Mouse (Mus musculus) liver, postnatal 0 days (tissue): ENCODE results near the gene Tshz2. TPM values are rescaled to one million over a fixed set of nuclear protein-coding genes. Genes with fewer than 3 reads are reported as not detected.

Source experiments
- ATAC-seq: fragments of 200-750 bp; cut with Nextera tagmentation; 2 replicates; pipeline ENCODE4 v1.8.0; 2017; ENCODE audit warnings: mild to moderate bottlenecking, moderate library complexity
- DNase-seq: peaks from one replicate; pipeline ENCODE4 v3.0.0-alpha.2; 2016
- H3K27ac ChIP-seq: fragments of 300-500 bp; sonication (generic); 2 replicates; pipeline ENCODE4 v1.5.1; 2014; ENCODE audit warnings: antibody characterized with exemption, moderate library complexity, mild to moderate bottlenecking, low read depth
- H3K27me3 ChIP-seq: fragments of 300-500 bp; sonication (generic); 2 replicates; pipeline ENCODE4 v1.6.1; 2014; ENCODE audit warnings: low read length, control low read depth, mixed read lengths; ENCODE audit not compliant: insufficient read depth
- H3K36me3 ChIP-seq: fragments of 300-500 bp; sonication (generic); replicated peaks from 2 replicates; pipeline ENCODE4 v1.6.1; 2014; ENCODE audit warnings: mild to moderate bottlenecking, control low read depth, low read length, moderate library complexity, mixed read lengths; ENCODE audit not compliant: insufficient read depth
- H3K4me1 ChIP-seq: fragments of 300-500 bp; sonication (generic); 2 replicates; pipeline ENCODE4 v1.6.1; 2014; ENCODE audit warnings: antibody characterized with exemption, mild to moderate bottlenecking, control low read depth; ENCODE audit not compliant: insufficient read depth
- H3K4me2 ChIP-seq: fragments of 300-500 bp; sonication (generic); 2 replicates; pipeline ENCODE4 v1.6.1; 2014; ENCODE audit warnings: low read depth, mild to moderate bottlenecking, low read length, moderate library complexity, mixed read lengths
- H3K4me3 ChIP-seq: fragments of 300-500 bp; sonication (generic); 2 replicates; pipeline ENCODE4 v1.5.1; 2014; ENCODE audit warnings: low read depth, low read length
- H3K9ac ChIP-seq: fragments of 300-500 bp; sonication (generic); replicated peaks from 2 replicates; pipeline ENCODE4 v1.6.1; 2014; ENCODE audit warnings: mild to moderate bottlenecking, moderate library complexity
- H3K9me3 ChIP-seq: fragments of 300-500 bp; sonication (generic); 2 replicates; pipeline ENCODE4 v1.6.1; 2016; ENCODE audit warnings: mild to moderate bottlenecking, control low read depth, low read length, mixed read lengths
- CTCF ChIP-seq: sonication (generic); IDR thresholded peaks from 2 replicates; pipeline ENCODE4 v1.5.1; 2016; ENCODE audit warnings: antibody characterized with exemption, low read depth
- EP300 ChIP-seq: IDR thresholded peaks from 2 replicates; pipeline ENCODE4 v1.6.1; 2016; ENCODE audit warnings: antibody characterized with exemption, low read depth, mild to moderate bottlenecking
- WGBS: fragments of 180-500 bp; shearing (Covaris S2); extraction: QIAGEN DNeasy Blood & Tissue Kit; methylation state at CpG from one replicate; pipeline ENCODE4 v1.1.7; 2014; ENCODE audit not compliant: insufficient replicate concordance; 5-methylcytosine and 5-hydroxymethylcytosine counted together
- polyA plus RNA-seq: library from polyadenylated mRNA; unstranded; fragments of >200 nt; fragmentation: Nextera tagmentation; extraction: Ambion mirVana; gene quantifications from 2 replicates; pipeline ENCODE4 v1.2.1, GENCODE M21; 2015

Tshz2 gene
- polyA plus RNA-seq, 1 experiment from 2014 or later, result 1.5 TPM

DNA sequence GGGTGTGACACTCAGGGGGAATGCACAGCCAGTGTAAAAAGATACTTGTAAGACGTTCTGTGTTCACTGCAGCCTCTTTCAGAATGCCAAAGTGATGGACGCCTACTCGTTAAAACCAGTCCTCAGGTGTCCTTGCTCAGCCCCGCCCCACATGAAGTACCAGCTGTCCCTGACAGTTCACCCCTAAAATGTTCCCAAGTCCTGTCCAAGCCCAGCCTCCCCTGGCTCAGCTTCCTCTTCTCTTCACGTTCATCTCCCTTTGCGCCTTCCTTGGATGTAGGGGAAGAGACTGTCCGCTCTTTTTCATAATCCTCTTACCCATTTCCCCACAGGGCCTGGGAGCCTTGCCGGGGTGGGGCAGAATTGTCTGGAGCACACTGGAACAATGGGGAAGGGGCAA is 374.0 kb downstream of the Tshz2 start:
- no peaks in the 10 kb centered on the region for H3K36me3 ChIP-seq
- peaks cover 5% of the 10 kb centered on the region; the same call in 1 of the 2 replicates for H3K9me3 ChIP-seq
- ATAC-seq (no peak), DNase-seq (no peak)
- no peak for TF ChIP-seq CTCF
- no peak for TF ChIP-seq EP300
- peaks cover 7% of the 10 kb centered on the region; the same call in 1 of the 2 replicates for H3K4me1 ChIP-seq
- 77% methylated on average over 8 of the region's 8 CpGs for whole genome bisulfite sequencing
- H3K4me3 ChIP-seq, result no peak overlapping the region
- H3K27me3 ChIP-seq, result no peaks in the 10 kb centered on the region
- 0 out of 2 replicates have a peak overlapping the region, but pooled peaks have one; percentile 25 for H3K27ac ChIP-seq
- no peak overlapping the region for H3K9ac ChIP-seq
- no peak overlapping the region for H3K4me2 ChIP-seq

DNA sequence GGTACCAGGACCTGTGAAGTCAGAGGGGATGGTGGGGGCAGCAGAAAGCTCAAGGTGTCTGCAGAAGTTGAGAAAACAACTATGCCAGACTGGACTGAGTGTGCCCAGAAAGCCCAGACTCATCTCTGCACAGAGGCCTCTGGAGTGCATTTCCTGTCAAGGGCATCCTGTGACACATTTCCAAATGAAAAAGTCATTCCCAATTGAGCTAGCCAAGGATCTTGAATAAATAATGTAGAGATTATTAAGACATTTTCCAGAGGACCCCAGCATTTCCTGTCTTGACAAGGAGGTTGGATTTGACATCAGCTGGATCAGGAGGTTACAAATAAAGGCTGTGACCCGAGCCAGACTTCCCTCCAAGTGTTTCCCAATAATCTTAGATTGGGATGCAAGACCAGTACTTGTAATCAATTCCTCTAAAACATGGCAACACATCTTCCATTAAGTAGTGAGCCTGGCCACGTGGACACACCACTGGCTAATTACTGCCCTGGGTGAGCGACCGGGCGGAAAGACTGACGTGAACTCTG is 374.7 kb downstream of the Tshz2 start:
- H3K4me3 ChIP-seq, result no peak overlapping the region
- H3K4me1 ChIP-seq, result peaks cover 7% of the 10 kb centered on the region; the same call in 1 of the 2 replicates
- 74% methylated on average over 6 of the region's 6 CpGs for WGBS
- H3K9ac ChIP-seq, result no peak overlapping the region
- no peak overlapping the region for H3K4me2 ChIP-seq
- ATAC-seq (no peak), DNase-seq (no peak)
- peaks cover 5% of the 10 kb centered on the region; the same call in 1 of the 2 replicates for H3K9me3 ChIP-seq
- H3K27ac ChIP-seq, result 0 out of 2 replicates have a peak overlapping the region, but pooled peaks have one; percentile 25
- H3K36me3 ChIP-seq, result no peaks in the 10 kb centered on the region
- TF ChIP-seq EP300, result no peak
- no peak for TF ChIP-seq CTCF
- H3K27me3 ChIP-seq, result no peaks in the 10 kb centered on the region

DNA sequence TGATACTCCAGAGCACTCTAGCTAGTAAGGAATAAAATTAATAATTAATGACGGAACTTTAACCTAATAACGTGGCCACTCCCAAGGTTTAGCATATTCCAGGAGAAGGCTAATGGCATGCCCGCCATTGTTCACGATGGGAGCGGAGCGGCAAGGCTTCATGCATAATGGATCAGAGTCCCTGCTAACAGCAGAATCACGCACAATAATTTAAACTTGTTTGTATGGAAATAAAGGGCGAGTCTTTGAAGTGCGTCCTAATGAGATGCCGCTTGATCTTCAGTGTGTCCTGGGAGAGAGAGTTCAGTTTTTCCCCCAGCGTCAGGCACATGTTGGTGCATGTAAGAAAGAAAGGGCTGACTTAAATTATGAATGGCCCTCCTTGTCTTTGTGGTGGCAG is 376.9 kb downstream of the Tshz2 start:
- no peak for DNase-seq
- Histone ChIP-seq H3K36me3 (no peaks in the 10 kb centered on the region), H3K9me3 (peaks cover 5% of the 10 kb centered on the region; the same call in 1 of the 2 replicates), H3K27me3 (no peaks in the 10 kb centered on the region), H3K9ac (no peak overlapping the region), H3K4me1 (peaks cover 4% of the 10 kb centered on the region; the same call in 1 of the 2 replicates), H3K27ac (no peak overlapping the region), H3K4me3 (no peak overlapping the region), H3K4me2 (no peak overlapping the region)
- no peak for ATAC-seq
- 79% methylated on average over 11 of the region's 11 CpGs for WGBS
- TF ChIP-seq EP300, result no peak
- no peak for TF ChIP-seq CTCF

DNA sequence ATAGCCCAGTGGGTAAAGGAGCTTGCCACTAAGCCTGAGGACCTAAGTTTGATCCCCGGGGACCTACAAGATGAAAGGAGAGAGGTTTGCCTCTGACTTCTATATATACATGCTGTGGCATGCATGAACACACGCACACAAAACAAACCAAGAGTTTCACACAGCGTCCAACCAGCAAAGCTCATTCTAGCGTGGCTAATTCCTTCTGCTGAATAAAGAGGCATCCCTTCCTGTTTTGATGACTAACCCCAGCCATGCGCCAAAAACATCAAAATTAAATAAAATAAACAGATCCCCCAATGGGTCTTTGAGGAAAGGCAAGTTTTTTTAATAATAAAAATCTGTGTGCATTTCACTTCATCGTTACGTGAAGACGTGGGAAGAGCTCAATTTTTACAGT is 379.0 kb downstream of the Tshz2 start:
- Histone ChIP-seq H3K4me3 (no peak overlapping the region), H3K9me3 (peaks cover 5% of the 10 kb centered on the region; the same call in 1 of the 2 replicates), H3K4me2 (no peak overlapping the region), H3K27me3 (no peaks in the 10 kb centered on the region), H3K27ac (no peak overlapping the region), H3K36me3 (no peaks in the 10 kb centered on the region), H3K9ac (no peak overlapping the region), H3K4me1 (peaks cover 4% of the 10 kb centered on the region; the same call in 1 of the 2 replicates)
- ATAC-seq (no peak), DNase-seq (no peak)
- 69% methylated on average over 8 of the region's 8 CpGs for WGBS
- TF ChIP-seq CTCF (no peak), EP300 (no peak)

DNA sequence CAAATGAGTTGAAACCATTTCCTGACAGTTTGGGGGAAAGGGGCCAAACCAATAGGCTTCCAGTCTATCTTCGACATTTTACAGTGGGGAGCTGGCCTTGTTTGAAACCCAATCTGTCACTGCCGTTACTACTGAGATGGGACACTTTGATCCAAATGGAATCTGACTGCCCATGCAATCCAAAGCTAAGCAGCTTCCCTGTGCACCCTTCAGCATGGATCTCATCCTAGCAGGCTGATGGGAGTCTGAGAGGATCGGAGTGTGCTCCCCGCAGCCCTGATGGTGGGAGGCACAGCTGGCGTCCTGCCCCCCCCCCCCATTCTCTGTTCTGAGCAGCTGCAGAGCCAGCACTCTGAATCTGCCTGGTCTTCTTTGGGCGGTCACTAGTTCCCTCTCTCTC is 384.5 kb downstream of the Tshz2 start:
- Histone ChIP-seq H3K9me3 (no peaks in the 10 kb centered on the region), H3K9ac (no peak overlapping the region), H3K27me3 (no peaks in the 10 kb centered on the region), H3K36me3 (no peaks in the 10 kb centered on the region), H3K4me3 (no peak overlapping the region), H3K4me1 (no peaks in the 10 kb centered on the region), H3K4me2 (no peak overlapping the region), H3K27ac (no peak overlapping the region)
- DNase-seq (no peak), ATAC-seq (no peak)
- TF ChIP-seq CTCF, result no peak
- no peak for TF ChIP-seq EP300
- WGBS, result 71% methylated on average over 6 of the region's 6 CpGs

DNA sequence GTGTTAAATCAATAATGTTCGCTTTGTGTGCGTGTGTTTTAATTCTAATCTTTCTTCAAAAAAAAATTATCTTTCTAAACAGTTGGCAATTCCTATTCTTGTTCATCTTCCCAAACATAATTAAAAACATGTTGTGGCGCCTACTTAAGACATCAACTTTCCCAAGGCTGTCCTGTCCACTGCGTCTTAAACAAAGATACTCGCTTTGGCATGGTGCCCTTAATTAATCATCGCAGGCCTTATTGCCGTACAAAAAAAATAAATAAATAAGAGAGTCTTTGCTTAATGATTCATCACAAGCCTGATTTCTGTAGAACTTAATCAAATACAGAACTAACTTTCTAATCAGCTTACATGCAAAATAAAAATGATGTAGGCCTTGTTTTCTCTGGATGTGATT is 385.1 kb downstream of the Tshz2 start:
- no peak overlapping the region for H3K4me2 ChIP-seq
- no peak overlapping the region for H3K27ac ChIP-seq
- WGBS, result 86% methylated on average over 7 of the region's 7 CpGs
- H3K9me3 ChIP-seq, result no peaks in the 10 kb centered on the region
- H3K9ac ChIP-seq, result no peak overlapping the region
- H3K4me1 ChIP-seq, result no peaks in the 10 kb centered on the region
- no peaks in the 10 kb centered on the region for H3K27me3 ChIP-seq
- TF ChIP-seq EP300 (no peak), CTCF (no peak)
- DNase-seq (no peak), ATAC-seq (no peak)
- H3K36me3 ChIP-seq, result no peaks in the 10 kb centered on the region
- no peak overlapping the region for H3K4me3 ChIP-seq
